Mouse (Mus musculus) liver, embryonic 14.5 days (tissue): Measurements from ENCODE around the gene Scmh1. TPM values are rescaled to one million over a fixed set of nuclear protein-coding genes. Genes with fewer than 3 reads are reported as not detected.

Experiments used
- ATAC-seq: fragments of 200-750 bp; cut with Nextera tagmentation; 2 replicates; pipeline ENCODE4 v1.8.0; 2017; ENCODE audit warnings: moderate number of reproducible peaks, mild to moderate bottlenecking, moderate library complexity; ENCODE audit not compliant: insufficient read depth
- DNase-seq, 3 experiments: peaks; one replicate each; pipeline ENCODE4 v3.0.0-alpha.2; 2012 to 2013; ENCODE audit warnings: low read depth in 3 of 3, low spot score in 3 of 3
- H3K27ac ChIP-seq: fragments of 300-500 bp; sonication (generic); 2 replicates; pipeline ENCODE4 v1.5.1; 2014; ENCODE audit warnings: moderate library complexity, mild to moderate bottlenecking, control low read depth, inconsistent platforms
- H3K27me3 ChIP-seq: fragments of 300-500 bp; sonication (generic); 2 replicates; pipeline ENCODE4 v1.6.1; 2014; ENCODE audit warnings: mild to moderate bottlenecking, low read length, moderate library complexity; ENCODE audit not compliant: control insufficient read depth, insufficient read depth
- H3K36me3 ChIP-seq: fragments of 300-500 bp; sonication (generic); replicated peaks from 2 replicates; pipeline ENCODE4 v1.6.1; 2014; ENCODE audit warnings: low read depth; ENCODE audit not compliant: control insufficient read depth, insufficient read depth
- H3K4me1 ChIP-seq, 2 experiments: fragments of 200-500 bp in 1 of 2; fragments of 300-500 bp in 1 of 2; sonication (generic) in 1 of 2; replicated peaks; 2 replicates each; pipeline ENCODE4 v1.6.1; 2012 to 2014; ENCODE audit warnings: antibody characterized with exemption in 1 of 2, inconsistent platforms in 1 of 2, low read length in 1 of 2; ENCODE audit not compliant: control insufficient read depth in 2 of 2, insufficient read depth in 2 of 2
- H3K4me2 ChIP-seq: fragments of 300-500 bp; sonication (generic); 2 replicates; pipeline ENCODE4 v1.6.1; 2014; ENCODE audit warnings: low read depth, mild to moderate bottlenecking, control low read depth, moderate library complexity
- H3K4me3 ChIP-seq, 2 experiments: fragments of 200-500 bp in 1 of 2; fragments of 300-500 bp in 1 of 2; sonication (generic) in 1 of 2; 2 replicates each; pipeline ENCODE4 v1.5.1; 2012 to 2014; ENCODE audit warnings: low read depth in 2 of 2, low read length in 2 of 2, mild to moderate bottlenecking in 2 of 2, control low read depth in 1 of 2, inconsistent platforms in 1 of 2, moderate library complexity in 1 of 2; ENCODE audit not compliant: insufficient read depth in 1 of 2
- H3K9ac ChIP-seq: fragments of 300-500 bp; sonication (generic); replicated peaks from 2 replicates; pipeline ENCODE4 v1.6.1; 2014; ENCODE audit warnings: mild to moderate bottlenecking, control low read depth, moderate library complexity
- H3K9me3 ChIP-seq: fragments of 300-500 bp; sonication (generic); 2 replicates; pipeline ENCODE4 v1.6.1; 2016; ENCODE audit warnings: low read length, mixed read lengths; ENCODE audit not compliant: control insufficient read depth
- CTCF ChIP-seq: IDR thresholded peaks from 2 replicates; pipeline ENCODE4 v1.5.1; 2016; ENCODE audit warnings: antibody characterized with exemption, low read depth, control low read depth
- EP300 ChIP-seq: IDR thresholded peaks from 2 replicates; pipeline ENCODE4 v1.6.1; 2016; ENCODE audit warnings: antibody characterized with exemption, low read depth
- WGBS: fragments of 180-500 bp; shearing (Covaris S2); extraction: QIAGEN DNeasy Blood & Tissue Kit; methylation state at CpG from one replicate; pipeline ENCODE4 v1.1.7; 2014; ENCODE audit not compliant: insufficient replicate concordance; 5-methylcytosine and 5-hydroxymethylcytosine counted together
- polyA plus RNA-seq, 2 experiments: library from polyadenylated mRNA; depleted of rRNA in 1 of 2; stranded (reverse) in 1 of 2; unstranded in 1 of 2; fragments of >200 nt; fragmentation: Nextera tagmentation in 1 of 2; extraction: Ambion mirVana in 1 of 2; gene quantifications; 2 replicates each; pipeline versions ENCODE4 v1.2.1 to v1.2.3; 2012 to 2014

Scmh1 gene
- polyA plus RNA-seq, 2 experiments, result 11.0 to 12.3 TPM

- ATAC-seq (no peak), DNase-seq (no peak)
- Histone ChIP-seq H3K27ac (no peak overlapping the region), H3K4me3 (no peak overlapping the region), H3K4me2 (no peak overlapping the region), H3K36me3 (peaks cover 12% of the 10 kb centered on the region), H3K27me3 (no peaks in the 10 kb centered on the region), H3K9me3 (no peaks in the 10 kb centered on the region), H3K9ac (no peak overlapping the region), H3K4me1 (no peaks in the 10 kb centered on the region)
- TF ChIP-seq EP300, result no peak
- no peak for TF ChIP-seq CTCF
- WGBS, result 86% methylated on average over 2 of the region's 2 CpGs
Measured at GRCm38 (mm10) chr4:120514366-120514765, 109.3 kb downstream of the Scmh1 start.

- TF ChIP-seq EP300, result no peak
- no peak for TF ChIP-seq CTCF
- Histone ChIP-seq H3K4me2 (no peak overlapping the region), H3K27ac (no peak overlapping the region), H3K9ac (no peak overlapping the region), H3K4me1 (no peaks in the 10 kb centered on the region), H3K36me3 (peaks cover 11% of the 10 kb centered on the region), H3K9me3 (no peaks in the 10 kb centered on the region), H3K27me3 (no peaks in the 10 kb centered on the region), H3K4me3 (no peak overlapping the region)
- no peak for ATAC-seq
- 80% methylated on average over 7 of the region's 7 CpGs for WGBS
- DNase-seq, result no peak
Measured at GRCm38 (mm10) chr4:120516491-120516890, 111.4 kb downstream of the Scmh1 start.

- H3K9me3 ChIP-seq, result no peaks in the 10 kb centered on the region
- H3K36me3 ChIP-seq, result peaks cover 11% of the 10 kb centered on the region
- TF ChIP-seq EP300 (no peak), CTCF (no peak)
- no peaks in the 10 kb centered on the region for H3K4me1 ChIP-seq
- DNase-seq (no peak), ATAC-seq (no peak)
- 76% methylated on average over 7 of the region's 7 CpGs for WGBS
- H3K27me3 ChIP-seq, result no peaks in the 10 kb centered on the region
- H3K27ac ChIP-seq, result no peak overlapping the region
- H3K4me3 ChIP-seq, result no peak overlapping the region
- no peak overlapping the region for H3K4me2 ChIP-seq
- H3K9ac ChIP-seq, result no peak overlapping the region
Measured at GRCm38 (mm10) chr4:120516907-120517306, 111.8 kb downstream of the Scmh1 start.

GRCm38 (mm10) chr4:120517335-120517734 lies 112.3 kb downstream of the Scmh1 start:
- Histone ChIP-seq H3K9ac (no peak overlapping the region), H3K36me3 (peaks cover 11% of the 10 kb centered on the region), H3K27me3 (no peaks in the 10 kb centered on the region), H3K4me2 (no peak overlapping the region), H3K27ac (no peak overlapping the region), H3K4me1 (no peaks in the 10 kb centered on the region), H3K9me3 (no peaks in the 10 kb centered on the region), H3K4me3 (no peak overlapping the region)
- DNase-seq (no peak), ATAC-seq (no peak)
- TF ChIP-seq CTCF, result no peak
- TF ChIP-seq EP300, result no peak
- WGBS, result 64% methylated on average over 4 of the region's 4 CpGs

GRCm38 (mm10) chr4:120521761-120522160 lies 116.7 kb downstream of the Scmh1 start:
- H3K27ac ChIP-seq, result no peak overlapping the region
- peaks cover 7% of the 10 kb centered on the region for H3K36me3 ChIP-seq
- TF ChIP-seq CTCF (no peak), EP300 (no peak)
- H3K4me1 ChIP-seq, result no peaks in the 10 kb centered on the region
- WGBS, result 70% methylated on average over 5 of the region's 5 CpGs
- H3K4me3 ChIP-seq, result no peak overlapping the region
- H3K9me3 ChIP-seq, result no peaks in the 10 kb centered on the region
- H3K4me2 ChIP-seq, result no peak overlapping the region
- DNase-seq (no peak), ATAC-seq (no peak)
- no peaks in the 10 kb centered on the region for H3K27me3 ChIP-seq
- H3K9ac ChIP-seq, result no peak overlapping the region

- H3K4me3 ChIP-seq, result no peak overlapping the region
- no peaks in the 10 kb centered on the region for H3K4me1 ChIP-seq
- H3K27ac ChIP-seq, result no peak overlapping the region
- peaks cover 2% of the 10 kb centered on the region; the same call in 1 of the 2 replicates for H3K36me3 ChIP-seq
- no peaks in the 10 kb centered on the region for H3K9me3 ChIP-seq
- 66% methylated on average over 4 of the region's 4 CpGs for WGBS
- H3K4me2 ChIP-seq, result no peak overlapping the region
- TF ChIP-seq CTCF, result no peak
- no peak for TF ChIP-seq EP300
- ATAC-seq (no peak), DNase-seq (no peak)
- no peaks in the 10 kb centered on the region for H3K27me3 ChIP-seq
- H3K9ac ChIP-seq, result no peak overlapping the region
Measured at GRCm38 (mm10) chr4:120522351-120522750, 117.3 kb downstream of the Scmh1 start.
